Comparison of ENCODE assay signal across 24 mouse cellular contexts in genomic region chr8:122878231-122878630, GRCm38 (mm10). TPM values are rescaled to one million over a fixed set of nuclear protein-coding genes. Genes with fewer than 3 reads are reported as not detected.
A peak's percentile ranks its signal among the peaks of the same experiment; 100 is the strongest.
DNase-seq lines count a peak whose midpoint lies in the region; ATAC-seq and TF ChIP-seq lines count a peak whose summit lies in the region.
"Had no signal": no experiment of that assay in that cellular context is flagged by ENCODE, and none has a peak within 500 bp of the region (broad histone marks: within the 10 kb centered on the region; RNA-seq: fewer than 3 reads in every experiment).

No protein-coding gene starts in this region.

- H3K4me2 ChIP-seq in myocyte (ENCODE audit: low read depth), result no peak overlapping the region
- H3K4me2 ChIP-seq in kidney, embryonic 15.5 days, result no peak overlapping the region
- H3K4me2 ChIP-seq: embryonic facial prominence, embryonic 13.5 days; embryonic facial prominence, embryonic 15.5 days; forebrain, embryonic 12.5 days had no signal

- DNase-seq in 416B (ENCODE audit: low read depth), result peak; percentile 53
- peak; percentile 43 for DNase-seq in NIH3T3 (ENCODE audit: low read depth)
- no peak for DNase-seq in thymus, postnatal 10 days (ENCODE audit: low spot score in 2 of 2)
- DNase-seq in kidney, adult 2 months, result no peak
- DNase-seq: adrenal gland, adult 2 months; adrenal gland, postnatal 10 days; adrenal gland, postnatal 25 days; cerebellum, adult 11 months; cerebellum, adult 18-20 months; cerebellum, adult 8-10 months; cerebellum, adult 9-11 months; cerebellum, postnatal 14 days; cerebellum, postnatal 36 days; embryo, embryonic 11 days had no signal

- H3K4me3 ChIP-seq in myocyte, result no peak overlapping the region
- H3K4me3 ChIP-seq in kidney, adult 2 months (ENCODE audit: insufficient read depth, low read depth, low read length), result no peak overlapping the region
- H3K4me3 ChIP-seq in kidney, embryonic 15.5 days (replicated peaks), result no peak overlapping the region
- H3K4me3 ChIP-seq: embryonic facial prominence, embryonic 13.5 days; embryonic facial prominence, embryonic 15.5 days; erythroblast, embryonic 14.5 days; forebrain, embryonic 10.5 days; forebrain, embryonic 12.5 days had no signal

- H3K9ac ChIP-seq in kidney, embryonic 15.5 days, result no peak overlapping the region
- H3K9ac ChIP-seq: embryonic facial prominence, embryonic 13.5 days; embryonic facial prominence, embryonic 15.5 days; forebrain, embryonic 12.5 days had no signal

- no peak for TF ChIP-seq CTCF in kidney, adult 2 months (conservative IDR thresholded peaks at IDR 0.05; ENCODE audit: insufficient read depth, insufficient read length, low read depth, low read length)

- TF ChIP-seq POLR2A in myocyte (IDR thresholded peaks at IDR 0.05; ENCODE audit: insufficient read length, low read depth), result no peak
- TF ChIP-seq POLR2A in kidney, adult 2 months (IDR thresholded peaks at IDR 0.05; ENCODE audit: low read depth, low read length), result no peak

- H3K9me3 ChIP-seq in kidney, embryonic 15.5 days (replicated peaks), result no peaks in the 10 kb centered on the region
- H3K9me3 ChIP-seq: embryonic facial prominence, embryonic 13.5 days; embryonic facial prominence, embryonic 15.5 days; forebrain, embryonic 10.5 days; forebrain, embryonic 12.5 days; G1E had no signal

- no peak for ATAC-seq in kidney, embryonic 15.5 days (replicated peaks; ENCODE audit: low FRiP score)
- ATAC-seq: forebrain, embryonic 14.5 days; forebrain, embryonic 16.5 days had no signal

- H3K36me3 ChIP-seq in myocyte (ENCODE audit: control insufficient read depth, insufficient read depth), result peaks cover 8% of the 10 kb centered on the region
- no peaks in the 10 kb centered on the region for H3K36me3 ChIP-seq in kidney, adult 2 months (ENCODE audit: control insufficient read depth, insufficient read depth, low read length)
- H3K36me3 ChIP-seq in kidney, embryonic 15.5 days, result peaks cover 19% of the 10 kb centered on the region

- no peaks in the 10 kb centered on the region for H3K79me2 ChIP-seq in myocyte (ENCODE audit: control insufficient read depth, insufficient read depth)

- no peaks in the 10 kb centered on the region for H3K27me3 ChIP-seq in myocyte (ENCODE audit: control insufficient read depth, insufficient read depth, insufficient read length)
- no peaks in the 10 kb centered on the region for H3K27me3 ChIP-seq in kidney, adult 2 months (replicated peaks; ENCODE audit: control insufficient read depth, insufficient read depth, low read length)
- H3K27me3 ChIP-seq in kidney, embryonic 15.5 days, result no peaks in the 10 kb centered on the region
- H3K27me3 ChIP-seq: embryonic facial prominence, embryonic 13.5 days; embryonic facial prominence, embryonic 15.5 days; forebrain, embryonic 12.5 days had no signal

- H3K4me1 ChIP-seq in kidney, adult 2 months (ENCODE audit: control insufficient read depth, insufficient read depth, low read length), result no peaks in the 10 kb centered on the region
- H3K4me1 ChIP-seq in kidney, embryonic 15.5 days, result peaks cover 2% of the 10 kb centered on the region; the same call in 1 of the 2 replicates
- H3K4me1 ChIP-seq: forebrain, embryonic 12.5 days had no signal

- no peak overlapping the region for H3ac ChIP-seq in myocyte (ENCODE audit: control insufficient read depth, insufficient read length)

- H3K27ac ChIP-seq in kidney, adult 2 months (ENCODE audit: insufficient read depth, low read depth, low read length), result no peak overlapping the region
- H3K27ac ChIP-seq in kidney, embryonic 15.5 days, result no peak overlapping the region
- H3K27ac ChIP-seq: embryonic facial prominence, embryonic 13.5 days; embryonic facial prominence, embryonic 15.5 days; forebrain, embryonic 10.5 days; forebrain, embryonic 12.5 days had no signal

- WGBS in kidney, adult 2 months, result 88% methylated on average over 3 of the region's 3 CpGs
- WGBS in kidney, embryonic 15.5 days, result 87% methylated on average over 3 of the region's 3 CpGs

TF ChIP-seq in myocyte, 11 proteins besides CTCF, POLR2A, EP300 and RAD21:
- no peak for TF ChIP-seq TCF3 (IDR thresholded peaks at IDR 0.05; ENCODE audit: insufficient read length, low read depth)
- peak; percentile 38 for TF ChIP-seq POLR2AphosphoS2 (IDR thresholded peaks at IDR 0.05; ENCODE audit: insufficient read length, low read depth)
- no peak for TF ChIP-seq SRF (IDR thresholded peaks at IDR 0.05; ENCODE audit: control insufficient read depth, insufficient read length, low read depth)
- TF ChIP-seq TCF12 (IDR thresholded peaks at IDR 0.05; ENCODE audit: insufficient read depth, poor library complexity, severe bottlenecking), result no peak
- no peak for TF ChIP-seq E2F4 (IDR thresholded peaks at IDR 0.05; ENCODE audit: insufficient read depth)
- no peak for TF ChIP-seq MAX (IDR thresholded peaks at IDR 0.05; ENCODE audit: low read depth)
- no peak for TF ChIP-seq CEBPB (IDR thresholded peaks at IDR 0.05; ENCODE audit: insufficient read depth, poor library complexity, severe bottlenecking)

RNA-seq across cellular contexts. Expression of gene Cdh15, which starts 30.5 kb away (rescaled TPM):
- polyA plus RNA-seq in myocyte (2012; fragmentation: generic; extraction: Trizol), result 401 TPM
- polyA plus RNA-seq in kidney, adult 2 months (2012; rRNA removed), result 0.11 TPM in 1 of 2 replicates, not detected in the other
- 2.3 and 3.2 TPM in 2 replicates for polyA plus RNA-seq in kidney, embryonic 15.5 days (2015; fragmentation: Nextera tagmentation; extraction: Ambion mirVana)
- polyA plus RNA-seq: erythroblast, embryonic 14.5 days; G1E had no signal

Comparison
In these comparisons a context has a peak if more than half of its experiments do, and no peak if none do; other contexts are left out.
1. DNase-seq: peak in 416B (single experiment) and NIH3T3 (single experiment); none in thymus, postnatal 10 days (0 of 2) and kidney, adult 2 months (single experiment).
2. RNA of gene Cdh15, which starts 30.5 kb away (polyA plus RNA-seq): 401 TPM in myocyte (single experiment); 2.3 to 3.2 TPM in kidney, embryonic 15.5 days and 0.11 TPM in kidney, adult 2 months; every median in the first group is over 10 times any median in the second.